Mouse (Mus musculus): ENCODE measurements around the gene Slc25a42. TPM values are rescaled to one million over a fixed set of nuclear protein-coding genes. Genes with fewer than 3 reads are reported as not detected.
"Not testable (repeated sequence)": the region's sequence is repeated elsewhere in the genome, so short reads cannot be mapped to it uniquely, and the experiment has no call there.

Slc25a42 gene
- 1 to 10 TPM; 4.9 to 6.3 TPM for polyA plus RNA-seq (2017; shearing (Covaris generic))

GRCm38 (mm10) chr8:70212112-70213055 is at the start of gene Slc25a42:
TSS of gene Slc25a42 (minus strand) at chr8:70212305.
- ATAC-seq, result peak; percentile 90

- ATAC-seq, result no peak
Measured at GRCm38 (mm10) chr8:70259043-70259442, 46.9 kb upstream of the Slc25a42 start.

- ATAC-seq, result no peak
Measured at GRCm38 (mm10) chr8:70258600-70258999, 46.5 kb upstream of the Slc25a42 start.

GRCm38 (mm10) chr8:70257456-70257855 is 45.4 kb upstream of the Slc25a42 start:
- no peak for ATAC-seq

GRCm38 (mm10) chr8:70254628-70255027 is 42.5 kb upstream of the Slc25a42 start:
- no peak for ATAC-seq

GRCm38 (mm10) chr8:70247841-70248240 is 35.7 kb upstream of the Slc25a42 start:
- ATAC-seq, result no peak

GRCm38 (mm10) chr8:70246622-70247021 is 34.5 kb upstream of the Slc25a42 start:
- no peak for ATAC-seq

- no peak for ATAC-seq
Measured at GRCm38 (mm10) chr8:70240642-70241041, 28.5 kb upstream of the Slc25a42 start.

GRCm38 (mm10) chr8:70237842-70238241 is 25.7 kb upstream of the Slc25a42 start:
- ATAC-seq, result no peak

GRCm38 (mm10) chr8:70234781-70235128 is 22.6 kb upstream of the Slc25a42 start:
- ATAC-seq, result no peak

- ATAC-seq, result peak; percentile 89
Measured at GRCm38 (mm10) chr8:70234080-70234780, 22.1 kb upstream of the Slc25a42 start, which contains the start of the genes Sugp2 and Armc6. TSS of gene Sugp2 (plus strand) at chr8:70234226. TSS of gene Armc6 (minus strand) at chr8:70234466.

- no peak for ATAC-seq
Measured at GRCm38 (mm10) chr8:70233606-70234005, 21.5 kb upstream of the Slc25a42 start.

GRCm38 (mm10) chr8:70230837-70231236 is 18.7 kb upstream of the Slc25a42 start:
- no peak for ATAC-seq

GRCm38 (mm10) chr8:70227997-70228396 is 15.9 kb upstream of the Slc25a42 start:
- ATAC-seq, result no peak

- ATAC-seq, result no peak
Measured at GRCm38 (mm10) chr8:70223341-70223740, 11.2 kb upstream of the Slc25a42 start.

- ATAC-seq, result no peak
Measured at GRCm38 (mm10) chr8:70222041-70222440, 9.9 kb upstream of the Slc25a42 start.

GRCm38 (mm10) chr8:70220911-70221310 is 8.8 kb upstream of the Slc25a42 start:
- ATAC-seq, result no peak

- no peak for ATAC-seq
Measured at GRCm38 (mm10) chr8:70220236-70220840, 8.2 kb upstream of the Slc25a42 start.

- no peak for ATAC-seq
Measured at GRCm38 (mm10) chr8:70219107-70219684, 7.1 kb upstream of the Slc25a42 start.

GRCm38 (mm10) chr8:70217441-70217840 is 5.3 kb upstream of the Slc25a42 start:
- no peak for ATAC-seq

GRCm38 (mm10) chr8:70216566-70216965 is 4.5 kb upstream of the Slc25a42 start:
- ATAC-seq, result no peak

GRCm38 (mm10) chr8:70216161-70216560 is 4.1 kb upstream of the Slc25a42 start:
- not testable (repeated sequence) for ATAC-seq

GRCm38 (mm10) chr8:70215092-70215491 is 3.0 kb upstream of the Slc25a42 start:
- ATAC-seq, result no peak
